Mouse (Mus musculus): ENCODE measurements around the gene Ina. TPM values are rescaled to one million over a fixed set of nuclear protein-coding genes. Genes with fewer than 3 reads are reported as not detected.
A peak's percentile ranks its signal among the peaks of the same experiment; 100 is the strongest.

Ina gene
- polyA plus RNA-seq, 1 experiment from 2014 or later = 51.0 TPM

DNA sequence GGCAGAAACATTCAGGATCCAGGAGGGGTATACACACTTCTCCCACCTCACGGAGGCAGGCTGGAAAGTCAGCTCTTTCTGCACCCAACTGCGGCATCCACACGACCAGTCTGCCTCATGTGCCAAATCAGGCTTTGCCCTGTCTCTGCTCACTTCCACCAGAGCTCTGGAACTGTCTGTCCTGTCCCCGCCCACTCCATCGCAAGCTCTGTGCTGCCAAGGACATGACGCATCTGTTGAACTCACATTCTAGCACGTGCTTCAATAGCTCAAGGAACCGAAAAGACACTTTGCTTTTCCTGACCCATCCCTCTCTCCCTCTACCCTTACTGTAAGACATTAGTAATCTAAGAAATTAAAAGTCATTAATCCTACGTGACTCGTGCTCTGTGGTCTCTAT is 10.5 kb downstream of the Ina start:
- Histone ChIP-seq H3K27me3 (ENCODE audit: low read depth, poor library complexity, severe bottlenecking) (no peaks in the 10 kb centered on the region), H3K27ac (replicated peaks) (no peak overlapping the region), H3K4me3 (no peak overlapping the region), H3K9me3 (replicated peaks) (no peaks in the 10 kb centered on the region), H3K4me1 (0 out of 2 replicates have a peak, but pooled peaks cover 3% of the 10 kb centered on the region), H3K36me3 (peaks cover 22% of the 10 kb centered on the region; the same call in 1 of the 2 replicates)
- DNase-seq (ENCODE audit: low spot score) = no peak
- 93% methylated on average over 10 of the region's 10 CpGs for WGBS

- 86% methylated on average over 4 of the region's 4 CpGs for WGBS
Measured at GRCm38 (mm10) chr19:47026513-47026912, 12.0 kb downstream of the Ina start.

DNA sequence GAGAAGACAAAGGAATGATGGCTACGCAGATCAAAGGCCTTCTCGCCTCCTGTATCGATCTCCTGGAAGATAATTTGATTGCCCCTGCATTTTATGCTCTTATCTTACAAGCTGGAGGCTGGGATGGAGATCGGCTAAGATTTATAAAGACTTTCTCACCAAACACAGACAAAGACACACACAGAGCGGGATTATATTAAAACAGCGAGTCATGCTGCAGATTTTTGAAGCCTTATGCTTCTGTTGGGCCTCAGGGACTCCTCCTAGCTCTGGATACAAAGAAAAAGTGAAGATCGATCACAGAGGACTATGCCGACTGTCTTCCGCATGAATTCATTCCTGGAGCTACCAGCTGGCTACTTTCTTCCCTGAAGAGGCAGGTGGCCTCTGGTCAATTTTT is 15.3 kb downstream of the Ina start:
- H3K27ac ChIP-seq (replicated peaks) = peak overlapping the region; percentile 56; the same call in 1 of the 2 replicates
- H3K9me3 ChIP-seq (replicated peaks) = no peaks in the 10 kb centered on the region
- no peak for DNase-seq (ENCODE audit: low spot score)
- no peak overlapping the region for H3K4me3 ChIP-seq
- peaks cover 32% of the 10 kb centered on the region for H3K36me3 ChIP-seq
- 0 out of 2 replicates have a peak, but pooled peaks cover 3% of the 10 kb centered on the region for H3K4me1 ChIP-seq
- H3K27me3 ChIP-seq (ENCODE audit: low read depth, poor library complexity, severe bottlenecking) = no peaks in the 10 kb centered on the region
- WGBS = 76% methylated on average over 9 of the region's 9 CpGs

More at GRCm38 (mm10) chr19:47026513-47026912, 12.0 kb downstream of the Ina start:
- Histone ChIP-seq H3K9me3 (replicated peaks) (no peaks in the 10 kb centered on the region), H3K4me3 (no peak overlapping the region), H3K27me3 (ENCODE audit: low read depth, poor library complexity, severe bottlenecking) (no peaks in the 10 kb centered on the region), H3K4me1 (0 out of 2 replicates have a peak, but pooled peaks cover 3% of the 10 kb centered on the region), H3K27ac (replicated peaks) (no peak overlapping the region), H3K36me3 (peaks cover 22% of the 10 kb centered on the region; the same call in 1 of the 2 replicates)
- no peak for DNase-seq (ENCODE audit: low spot score)

- Histone ChIP-seq H3K27me3 (ENCODE audit: low read depth, poor library complexity, severe bottlenecking) (no peaks in the 10 kb centered on the region), H3K9me3 (replicated peaks) (no peaks in the 10 kb centered on the region), H3K36me3 (peaks cover 45% of the 10 kb centered on the region), H3K4me3 (no peak overlapping the region), H3K27ac (replicated peaks) (no peak overlapping the region), H3K4me1 (0 out of 2 replicates have a peak, but pooled peaks cover 3% of the 10 kb centered on the region)
- WGBS = 93% methylated on average over 6 of the region's 6 CpGs
- DNase-seq (ENCODE audit: low spot score) = no peak
Measured at GRCm38 (mm10) chr19:47031770-47032169, 17.3 kb downstream of the Ina start.

DNA sequence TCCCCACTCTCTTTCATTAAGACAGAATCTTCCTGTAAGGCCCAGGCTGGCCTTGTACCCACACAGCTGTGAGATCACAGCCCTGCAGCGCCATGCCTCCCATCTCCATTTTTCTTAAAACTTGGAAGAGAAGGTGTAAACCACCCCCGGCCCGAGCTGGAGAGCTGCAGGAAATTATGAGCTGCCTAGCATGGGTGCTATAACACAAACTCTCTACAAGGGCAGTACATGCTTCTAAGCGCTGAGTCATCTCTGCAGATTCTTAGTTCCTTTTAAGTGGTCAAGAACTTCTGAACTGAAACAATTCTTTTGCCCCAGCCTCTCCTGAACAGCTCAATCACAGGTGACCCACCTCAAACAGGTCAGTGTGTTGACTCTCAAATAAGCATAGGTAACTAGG is 20.4 kb downstream of the Ina start:
- WGBS = 90% methylated on average over 4 of the region's 4 CpGs
- no peaks in the 10 kb centered on the region for H3K4me1 ChIP-seq
- no peaks in the 10 kb centered on the region for H3K27me3 ChIP-seq (ENCODE audit: low read depth, poor library complexity, severe bottlenecking)
- peaks cover 76% of the 10 kb centered on the region for H3K36me3 ChIP-seq
- no peak overlapping the region for H3K4me3 ChIP-seq
- no peaks in the 10 kb centered on the region for H3K9me3 ChIP-seq (replicated peaks)
- no peak for DNase-seq (ENCODE audit: low spot score)
- H3K27ac ChIP-seq (replicated peaks) = no peak overlapping the region

GRCm38 (mm10) chr19:47036596-47036995 is 22.1 kb downstream of the Ina start:
- Histone ChIP-seq H3K27ac (replicated peaks) (no peak overlapping the region), H3K4me1 (no peaks in the 10 kb centered on the region), H3K36me3 (peaks cover 92% of the 10 kb centered on the region), H3K9me3 (replicated peaks) (no peaks in the 10 kb centered on the region), H3K4me3 (no peak overlapping the region), H3K27me3 (ENCODE audit: low read depth, poor library complexity, severe bottlenecking) (no peaks in the 10 kb centered on the region)
- DNase-seq (ENCODE audit: low spot score) = no peak
- 92% methylated on average over 3 of the region's 3 CpGs for WGBS

GRCm38 (mm10) chr19:47040720-47041473 is 26.4 kb downstream of the Ina start:
- no peaks in the 10 kb centered on the region for H3K27me3 ChIP-seq (ENCODE audit: low read depth, poor library complexity, severe bottlenecking)
- H3K36me3 ChIP-seq = peaks cover 96% of the 10 kb centered on the region
- no peak overlapping the region for H3K27ac ChIP-seq (replicated peaks)
- H3K4me3 ChIP-seq = no peak overlapping the region
- WGBS = 94% methylated on average over 3 of the region's 3 CpGs
- H3K4me1 ChIP-seq = no peaks in the 10 kb centered on the region
- DNase-seq (ENCODE audit: low spot score) = no peak
- H3K9me3 ChIP-seq (replicated peaks) = no peaks in the 10 kb centered on the region

GRCm38 (mm10) chr19:47043608-47044007 is 29.1 kb downstream of the Ina start:
- DNase-seq (ENCODE audit: low spot score) = no peak
- no peak overlapping the region for H3K27ac ChIP-seq (replicated peaks)

DNA sequence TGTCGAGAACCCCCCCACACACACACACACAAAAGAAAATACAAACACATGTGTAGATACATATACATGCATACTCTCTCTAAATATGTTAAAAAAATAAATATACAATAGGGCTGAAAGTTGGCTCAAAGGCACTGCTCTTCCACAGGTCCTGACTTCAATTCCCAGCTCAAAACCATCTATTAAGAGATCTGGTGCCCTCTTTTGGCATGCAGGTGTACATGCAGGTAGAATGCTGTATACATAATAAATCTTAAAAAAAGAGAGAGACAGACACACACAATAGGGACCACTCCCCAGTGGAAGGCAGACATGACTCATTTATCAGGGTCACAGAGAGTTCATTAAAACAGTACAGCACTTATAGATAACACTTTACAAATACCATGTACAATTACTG is 31.8 kb downstream of the Ina start:
- Histone ChIP-seq H3K4me1 (peaks cover 25% of the 10 kb centered on the region), H3K9me3 (replicated peaks) (no peaks in the 10 kb centered on the region), H3K36me3 (peaks cover 70% of the 10 kb centered on the region), H3K4me3 (no peak overlapping the region), H3K27ac (replicated peaks) (no peak overlapping the region), H3K27me3 (ENCODE audit: low read depth, poor library complexity, severe bottlenecking) (no peaks in the 10 kb centered on the region)
- DNase-seq (ENCODE audit: low spot score) = no peak
- WGBS = 100% methylated on average over 1 of the region's 1 CpGs

More at GRCm38 (mm10) chr19:47043608-47044007, 29.1 kb downstream of the Ina start:
- no peak overlapping the region for H3K4me3 ChIP-seq
- peaks cover 96% of the 10 kb centered on the region for H3K36me3 ChIP-seq
- H3K9me3 ChIP-seq (replicated peaks) = no peaks in the 10 kb centered on the region
- H3K4me1 ChIP-seq = peaks cover under 1% of the 10 kb centered on the region
- H3K27me3 ChIP-seq (ENCODE audit: low read depth, poor library complexity, severe bottlenecking) = no peaks in the 10 kb centered on the region
- WGBS = 94% methylated on average over 3 of the region's 3 CpGs

DNA sequence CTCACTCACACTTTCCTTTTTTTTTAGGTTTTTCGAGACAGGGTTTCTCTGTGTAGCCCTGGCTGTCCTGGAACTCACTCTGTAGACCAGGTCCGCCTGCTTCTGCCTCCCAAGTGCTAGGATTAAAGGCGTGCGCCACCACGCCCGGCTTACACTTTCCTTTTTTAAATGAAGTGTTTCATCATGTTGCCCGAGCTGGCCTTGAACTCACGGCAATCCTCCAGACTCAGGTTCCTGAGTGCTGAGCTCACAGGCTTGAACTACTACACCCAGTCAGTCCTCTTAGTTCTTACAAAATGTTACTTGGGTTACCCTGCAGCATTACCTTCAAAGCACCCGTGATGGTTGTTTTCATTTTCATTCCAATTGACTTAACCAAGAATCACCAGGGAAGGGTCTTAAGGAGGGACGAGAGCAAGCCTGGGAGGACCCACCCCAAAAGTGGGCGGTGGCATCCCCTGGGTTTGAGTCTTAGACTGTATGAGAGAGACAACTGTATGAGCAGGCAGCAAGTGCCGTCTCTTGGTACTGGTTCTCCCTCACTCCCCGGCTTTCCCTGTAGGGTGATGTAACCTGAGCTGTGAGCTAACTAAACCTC is 32.8 kb downstream of the Ina start:
- Histone ChIP-seq H3K4me1 (peaks cover 25% of the 10 kb centered on the region), H3K9me3 (replicated peaks) (no peaks in the 10 kb centered on the region), H3K27me3 (ENCODE audit: low read depth, poor library complexity, severe bottlenecking) (no peaks in the 10 kb centered on the region), H3K36me3 (peaks cover 60% of the 10 kb centered on the region), H3K27ac (replicated peaks) (no peak overlapping the region), H3K4me3 (no peak overlapping the region)
- DNase-seq (ENCODE audit: low spot score) = no peak
- WGBS = 87% methylated on average over 13 of the region's 13 CpGs

GRCm38 (mm10) chr19:47049061-47049460 is 34.6 kb downstream of the Ina start:
- H3K27ac ChIP-seq (replicated peaks) = no peak overlapping the region
- WGBS = 64% methylated on average over 4 of the region's 4 CpGs
- H3K4me3 ChIP-seq = peak overlapping the region; percentile 79
- no peaks in the 10 kb centered on the region for H3K9me3 ChIP-seq (replicated peaks)
- peaks cover 43% of the 10 kb centered on the region for H3K36me3 ChIP-seq
- no peak for DNase-seq (ENCODE audit: low spot score)
- H3K27me3 ChIP-seq (ENCODE audit: low read depth, poor library complexity, severe bottlenecking) = no peaks in the 10 kb centered on the region
- peaks cover 25% of the 10 kb centered on the region for H3K4me1 ChIP-seq

DNA sequence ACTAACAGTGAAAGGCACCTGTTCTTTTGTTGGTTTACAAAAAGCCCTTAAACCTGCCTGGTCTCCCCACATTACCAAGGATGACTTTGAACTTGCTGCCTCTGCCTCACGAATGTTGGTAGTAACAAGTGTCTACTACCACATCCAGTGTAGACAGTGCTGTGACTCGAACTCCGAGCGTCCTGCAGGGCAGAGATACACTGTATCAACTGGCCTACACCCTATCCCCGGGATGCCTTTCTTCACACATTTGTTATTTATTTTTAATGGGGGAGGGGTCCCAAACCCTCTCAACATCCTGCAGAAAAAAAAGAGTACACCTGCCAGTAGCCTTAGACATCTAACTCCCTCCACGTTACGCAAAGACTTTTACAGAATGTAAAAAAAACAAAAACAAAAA is 35.3 kb downstream of the Ina start:
- Histone ChIP-seq H3K36me3 (peaks cover 36% of the 10 kb centered on the region), H3K9me3 (replicated peaks) (no peaks in the 10 kb centered on the region), H3K4me1 (peaks cover 25% of the 10 kb centered on the region), H3K27ac (replicated peaks) (peak overlapping the region; percentile 95), H3K27me3 (ENCODE audit: low read depth, poor library complexity, severe bottlenecking) (no peaks in the 10 kb centered on the region), H3K4me3 (peak overlapping the region; percentile 79)
- DNase-seq (ENCODE audit: low spot score) = no peak
- WGBS = 11% methylated on average over 7 of the region's 7 CpGs

Data from midbrain, embryonic 10.5 days (tissue).